Mouse (Mus musculus): ENCODE data around the gene Smap1. TPM values are rescaled to one million over a fixed set of nuclear protein-coding genes. Genes with fewer than 3 reads are reported as not detected.

Smap1 gene
- polyA plus RNA-seq, 1 experiment from 2014 or later, result 38.0 TPM

DNA sequence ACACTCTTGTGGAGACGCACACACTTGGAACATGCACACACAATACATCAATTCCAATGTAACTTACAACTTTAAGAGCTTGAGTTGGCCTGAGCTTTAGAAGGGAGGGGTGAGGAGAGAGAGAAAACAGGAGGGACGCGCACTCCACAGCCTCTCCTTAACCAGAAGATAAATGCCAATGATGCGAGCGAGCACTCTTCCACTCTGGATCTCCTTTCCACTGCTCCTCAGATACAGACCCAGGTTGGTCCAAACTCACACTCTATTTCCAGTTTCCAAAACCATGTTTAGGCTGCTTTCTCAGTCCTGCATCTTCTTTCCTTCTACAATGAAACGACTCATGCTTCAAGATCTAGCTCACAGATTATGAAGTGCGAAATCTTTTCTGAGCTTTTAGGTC is 56.6 kb downstream of the Smap1 start:
- no peak for ATAC-seq (ENCODE audit: insufficient number of reproducible peaks, insufficient read depth, low FRiP score, low TSS enrichment, low read depth)
- H3K27me3 ChIP-seq, result no peaks in the 10 kb centered on the region
- 91% methylated on average over 7 of the region's 7 CpGs for WGBS
- H3K36me3 ChIP-seq, result peaks cover 5% of the 10 kb centered on the region; the same call in 1 of the 2 replicates
- H3K4me1 ChIP-seq, result no peaks in the 10 kb centered on the region
- H3K4me2 ChIP-seq, result no peak overlapping the region
- no peaks in the 10 kb centered on the region for H3K9me3 ChIP-seq
- H3K27ac ChIP-seq, result no peak overlapping the region
- H3K4me3 ChIP-seq, result no peak overlapping the region
- H3K9ac ChIP-seq, result no peak overlapping the region

GRCm38 (mm10) chr1:23860944-23861343 is 61.2 kb downstream of the Smap1 start:
- ATAC-seq (ENCODE audit: insufficient number of reproducible peaks, insufficient read depth, low FRiP score, low TSS enrichment, low read depth), result no peak
- Histone ChIP-seq H3K27ac (no peak overlapping the region), H3K4me1 (no peaks in the 10 kb centered on the region), H3K4me3 (no peak overlapping the region), H3K27me3 (no peaks in the 10 kb centered on the region), H3K9me3 (no peaks in the 10 kb centered on the region), H3K9ac (no peak overlapping the region), H3K36me3 (peaks cover 23% of the 10 kb centered on the region), H3K4me2 (no peak overlapping the region)
- 81% methylated on average over 2 of the region's 2 CpGs for WGBS

GRCm38 (mm10) chr1:23855623-23856022 is 66.5 kb downstream of the Smap1 start:
- ATAC-seq (ENCODE audit: insufficient number of reproducible peaks, insufficient read depth, low FRiP score, low TSS enrichment, low read depth), result no peak
- H3K4me3 ChIP-seq, result no peak overlapping the region
- H3K9ac ChIP-seq, result no peak overlapping the region
- H3K36me3 ChIP-seq, result peaks cover 31% of the 10 kb centered on the region
- no peaks in the 10 kb centered on the region for H3K9me3 ChIP-seq
- H3K27ac ChIP-seq, result no peak overlapping the region
- 86% methylated on average over 3 of the region's 3 CpGs for WGBS
- no peaks in the 10 kb centered on the region for H3K27me3 ChIP-seq
- no peaks in the 10 kb centered on the region for H3K4me1 ChIP-seq
- no peak overlapping the region for H3K4me2 ChIP-seq

GRCm38 (mm10) chr1:23846044-23846680 is 76.0 kb downstream of the Smap1 start:
- H3K36me3 ChIP-seq, result peaks cover 52% of the 10 kb centered on the region
- no peak overlapping the region for H3K9ac ChIP-seq
- WGBS, result 78% methylated on average over 10 of the region's 10 CpGs
- H3K27ac ChIP-seq, result no peak overlapping the region
- no peak overlapping the region for H3K4me3 ChIP-seq
- H3K9me3 ChIP-seq, result no peaks in the 10 kb centered on the region
- H3K4me2 ChIP-seq, result no peak overlapping the region
- no peak for ATAC-seq (ENCODE audit: insufficient number of reproducible peaks, insufficient read depth, low FRiP score, low TSS enrichment, low read depth)
- H3K4me1 ChIP-seq, result no peaks in the 10 kb centered on the region
- no peaks in the 10 kb centered on the region for H3K27me3 ChIP-seq

DNA sequence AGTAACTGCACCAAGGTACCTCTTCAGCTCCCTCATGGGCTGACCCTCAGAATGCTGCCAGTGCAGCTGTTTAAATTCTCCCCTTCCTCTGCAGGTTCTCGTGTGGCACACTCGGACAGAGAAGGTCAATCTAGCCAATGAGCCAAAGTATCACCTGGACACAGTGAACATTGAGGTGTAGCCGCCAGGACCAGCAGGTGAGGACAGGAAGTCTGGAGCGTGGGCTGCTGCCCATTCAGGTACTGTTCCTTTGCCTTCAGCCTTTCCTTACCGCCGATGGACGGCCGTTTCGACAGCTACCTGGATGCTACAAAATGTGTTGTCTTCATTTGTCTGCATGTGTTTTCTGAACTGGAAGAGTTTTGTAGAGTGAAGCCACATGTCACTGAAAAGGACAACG is 77.1 kb downstream of the Smap1 start:
- Histone ChIP-seq H3K9me3 (no peaks in the 10 kb centered on the region), H3K27ac (no peak overlapping the region), H3K4me3 (no peak overlapping the region), H3K27me3 (no peaks in the 10 kb centered on the region), H3K4me2 (no peak overlapping the region), H3K9ac (no peak overlapping the region), H3K36me3 (peaks cover 52% of the 10 kb centered on the region), H3K4me1 (no peaks in the 10 kb centered on the region)
- no peak for ATAC-seq (ENCODE audit: insufficient number of reproducible peaks, insufficient read depth, low FRiP score, low TSS enrichment, low read depth)
- WGBS, result 93% methylated on average over 10 of the region's 10 CpGs

GRCm38 (mm10) chr1:23843790-23844189 is 78.3 kb downstream of the Smap1 start:
- H3K4me2 ChIP-seq, result no peak overlapping the region
- H3K27ac ChIP-seq, result no peak overlapping the region
- H3K4me3 ChIP-seq, result no peak overlapping the region
- H3K4me1 ChIP-seq, result no peaks in the 10 kb centered on the region
- H3K27me3 ChIP-seq, result no peaks in the 10 kb centered on the region
- peaks cover 48% of the 10 kb centered on the region for H3K36me3 ChIP-seq
- no peaks in the 10 kb centered on the region for H3K9me3 ChIP-seq
- no peak for ATAC-seq (ENCODE audit: insufficient number of reproducible peaks, insufficient read depth, low FRiP score, low TSS enrichment, low read depth)
- H3K9ac ChIP-seq, result no peak overlapping the region
- WGBS, result 87% methylated on average over 7 of the region's 7 CpGs

- Histone ChIP-seq H3K36me3 (peaks cover 39% of the 10 kb centered on the region), H3K9ac (no peak overlapping the region), H3K9me3 (no peaks in the 10 kb centered on the region), H3K27me3 (no peaks in the 10 kb centered on the region), H3K4me1 (0 out of 2 replicates have a peak, but pooled peaks cover under 1% of the 10 kb centered on the region), H3K4me3 (no peak overlapping the region), H3K4me2 (no peak overlapping the region), H3K27ac (no peak overlapping the region)
- 65% methylated on average over 3 of the region's 3 CpGs for WGBS
- no peak for ATAC-seq (ENCODE audit: insufficient number of reproducible peaks, insufficient read depth, low FRiP score, low TSS enrichment, low read depth)
Observed at GRCm38 (mm10) chr1:23842629-23843028, 79.5 kb downstream of the Smap1 start.

DNA sequence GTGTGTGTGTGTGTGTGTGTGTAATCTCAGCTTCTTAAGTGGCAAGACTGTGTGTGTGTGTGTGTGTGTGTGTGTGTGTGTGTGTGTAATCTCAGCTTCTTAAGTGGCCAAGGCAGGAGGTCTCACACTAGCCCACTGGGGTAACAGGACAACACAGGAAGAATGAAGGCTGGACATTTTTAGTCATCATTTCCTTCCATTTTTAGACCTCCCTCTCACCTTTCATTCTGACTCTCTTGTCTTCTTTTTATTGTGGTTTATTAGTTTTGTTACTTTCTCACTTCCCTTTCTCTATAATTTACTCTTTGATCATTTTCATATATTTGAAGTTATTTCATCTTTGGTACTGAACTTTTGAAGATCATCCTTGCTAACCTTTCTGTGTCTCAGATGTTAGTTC is 81.2 kb downstream of the Smap1 start:
- no peak for ATAC-seq (ENCODE audit: insufficient number of reproducible peaks, insufficient read depth, low FRiP score, low TSS enrichment, low read depth)
- Histone ChIP-seq H3K4me1 (0 out of 2 replicates have a peak, but pooled peaks cover 3% of the 10 kb centered on the region), H3K4me2 (no peak overlapping the region), H3K9me3 (no peaks in the 10 kb centered on the region), H3K27me3 (no peaks in the 10 kb centered on the region), H3K36me3 (peaks cover 27% of the 10 kb centered on the region), H3K4me3 (no peak overlapping the region), H3K27ac (no peak overlapping the region), H3K9ac (no peak overlapping the region)

- ATAC-seq (ENCODE audit: insufficient number of reproducible peaks, insufficient read depth, low FRiP score, low TSS enrichment, low read depth), result no peak
- H3K4me1 ChIP-seq, result 0 out of 2 replicates have a peak, but pooled peaks cover 3% of the 10 kb centered on the region
- no peaks in the 10 kb centered on the region for H3K27me3 ChIP-seq
- no peak overlapping the region for H3K9ac ChIP-seq
- H3K4me3 ChIP-seq, result no peak overlapping the region
- H3K36me3 ChIP-seq, result no peaks in the 10 kb centered on the region
- no peak overlapping the region for H3K27ac ChIP-seq
- 87% methylated on average over 4 of the region's 4 CpGs for WGBS
- no peaks in the 10 kb centered on the region for H3K9me3 ChIP-seq
- H3K4me2 ChIP-seq, result no peak overlapping the region
Observed at GRCm38 (mm10) chr1:23836630-23837029, 85.5 kb downstream of the Smap1 start.

GRCm38 (mm10) chr1:23834819-23835218 is 87.3 kb downstream of the Smap1 start:
- H3K9ac ChIP-seq, result no peak overlapping the region
- ATAC-seq (ENCODE audit: insufficient number of reproducible peaks, insufficient read depth, low FRiP score, low TSS enrichment, low read depth), result no peak
- H3K27ac ChIP-seq, result no peak overlapping the region
- whole genome bisulfite sequencing, result 65% methylated on average over 9 of the region's 9 CpGs
- H3K4me3 ChIP-seq, result no peak overlapping the region
- no peaks in the 10 kb centered on the region for H3K27me3 ChIP-seq
- no peak overlapping the region for H3K4me2 ChIP-seq
- 0 out of 2 replicates have a peak, but pooled peaks cover 3% of the 10 kb centered on the region for H3K4me1 ChIP-seq
- no peaks in the 10 kb centered on the region for H3K36me3 ChIP-seq
- no peaks in the 10 kb centered on the region for H3K9me3 ChIP-seq

DNA sequence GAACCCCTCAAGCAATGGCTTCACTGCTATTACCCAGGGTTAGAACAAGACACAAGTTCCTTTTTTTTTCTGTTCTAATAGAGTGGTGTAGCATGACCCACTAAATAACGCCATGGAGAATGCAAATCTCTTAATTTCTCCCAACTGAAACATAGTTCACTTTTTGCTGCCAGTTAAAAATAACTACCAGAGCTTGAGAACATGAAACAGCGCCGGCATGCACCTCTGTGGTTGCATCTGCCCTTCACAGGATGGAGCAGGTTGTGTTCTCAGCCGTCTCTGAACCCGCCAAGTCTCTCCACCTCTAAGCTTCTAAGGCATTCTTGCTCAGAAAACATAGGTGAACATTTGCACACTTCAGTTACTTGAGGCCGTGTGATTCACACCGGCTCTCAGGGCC is 87.9 kb downstream of the Smap1 start:
- Histone ChIP-seq H3K9ac (no peak overlapping the region), H3K27ac (no peak overlapping the region), H3K4me3 (no peak overlapping the region), H3K4me1 (0 out of 2 replicates have a peak, but pooled peaks cover 3% of the 10 kb centered on the region), H3K9me3 (no peaks in the 10 kb centered on the region), H3K4me2 (no peak overlapping the region), H3K27me3 (no peaks in the 10 kb centered on the region), H3K36me3 (no peaks in the 10 kb centered on the region)
- 80% methylated on average over 7 of the region's 7 CpGs for WGBS
- no peak for ATAC-seq (ENCODE audit: insufficient number of reproducible peaks, insufficient read depth, low FRiP score, low TSS enrichment, low read depth)

DNA sequence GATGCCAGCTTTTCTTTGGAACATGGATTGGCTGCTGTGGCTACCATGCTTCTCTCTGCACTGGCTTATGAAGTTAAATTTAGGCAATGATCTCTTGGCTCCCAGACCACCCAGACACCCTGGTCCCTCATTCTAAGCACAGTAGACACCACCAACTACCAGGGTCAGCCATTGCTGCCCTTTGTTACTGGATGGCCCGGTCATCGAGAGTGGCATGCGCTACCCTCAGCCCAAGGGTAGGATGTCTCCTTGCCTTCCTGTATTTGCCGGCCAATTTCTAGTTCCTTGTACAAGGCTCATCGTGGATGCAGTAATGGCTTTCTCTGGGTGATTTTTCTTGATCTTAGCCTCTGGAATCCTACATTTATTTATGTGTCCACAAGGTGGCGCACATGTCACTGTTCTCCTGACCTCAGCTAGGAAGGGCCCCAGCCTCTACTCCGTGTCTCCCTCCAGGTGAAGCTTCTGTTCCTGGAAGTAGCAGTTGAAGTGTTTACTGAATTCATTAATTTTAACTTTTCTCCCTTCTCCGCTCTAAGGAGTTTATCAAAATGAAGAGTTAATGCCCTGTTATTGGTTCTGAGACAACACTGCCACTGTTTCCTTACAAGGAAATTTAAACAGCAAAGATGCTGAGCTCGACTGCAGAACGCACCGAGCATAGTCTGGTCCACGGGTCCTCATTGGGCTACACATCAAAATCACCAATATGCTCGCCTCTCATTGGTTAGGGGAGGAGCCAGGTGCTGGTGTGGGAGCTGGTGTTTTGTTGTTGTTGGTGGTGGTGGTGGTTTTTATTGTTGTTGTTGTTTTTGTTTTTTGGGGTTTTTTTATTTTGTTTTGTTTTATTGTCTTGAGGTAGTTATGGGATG is 95.0 kb downstream of the Smap1 start:
- Histone ChIP-seq H3K9me3 (no peaks in the 10 kb centered on the region), H3K4me3 (no peak overlapping the region), H3K36me3 (no peaks in the 10 kb centered on the region), H3K4me1 (no peaks in the 10 kb centered on the region), H3K4me2 (no peak overlapping the region), H3K9ac (no peak overlapping the region), H3K27ac (no peak overlapping the region), H3K27me3 (no peaks in the 10 kb centered on the region)
- 40% methylated on average over 13 of the region's 13 CpGs for WGBS
- ATAC-seq (ENCODE audit: insufficient number of reproducible peaks, insufficient read depth, low FRiP score, low TSS enrichment, low read depth), result no peak

Measured in embryonic facial prominence, embryonic 13.5 days (tissue).